Mouse (Mus musculus) limb, embryonic 15.5 days (tissue): ENCODE measurements at regions not wholly inside any gene's neighbourhood (a gene's known extent, or its start where the extent isn't known, plus 50 kb on each side); places are given as distances from the start of the nearest gene placed in this dataset.

Source experiments
- ATAC-seq: fragments of 200-750 bp; cut with Nextera tagmentation; 2 replicates; pipeline ENCODE4 v1.8.0; 2017; ENCODE audit warnings: low read depth, moderate TSS enrichment; ENCODE audit not compliant: insufficient number of reproducible peaks, low FRiP score, low TSS enrichment
- H3K27ac ChIP-seq: fragments of 300-500 bp; sonication (generic); 2 replicates; pipeline ENCODE4 v1.5.1; 2015; ENCODE audit warnings: moderate library complexity, mild to moderate bottlenecking, inconsistent platforms
- H3K27me3 ChIP-seq: fragments of 300-500 bp; sonication (generic); 2 replicates; pipeline ENCODE4 v1.6.1; 2015; ENCODE audit warnings: inconsistent platforms
- H3K36me3 ChIP-seq: fragments of 300-500 bp; sonication (generic); 2 replicates; pipeline ENCODE4 v1.6.1; 2015; ENCODE audit warnings: inconsistent platforms
- H3K4me1 ChIP-seq: fragments of 300-500 bp; sonication (generic); 2 replicates; pipeline ENCODE4 v1.6.1; 2015; ENCODE audit warnings: inconsistent platforms
- H3K4me2 ChIP-seq: fragments of 300-500 bp; sonication (generic); 2 replicates; pipeline ENCODE4 v1.6.1; 2015; ENCODE audit warnings: mild to moderate bottlenecking, inconsistent platforms
- H3K4me3 ChIP-seq: fragments of 300-500 bp; sonication (generic); 2 replicates; pipeline ENCODE4 v1.5.1; 2015; ENCODE audit warnings: mild to moderate bottlenecking, inconsistent platforms
- H3K9ac ChIP-seq: fragments of 300-500 bp; sonication (generic); 2 replicates; pipeline ENCODE4 v1.6.1; 2015; ENCODE audit warnings: inconsistent platforms
- H3K9me3 ChIP-seq: fragments of 300-500 bp; sonication (generic); 2 replicates; pipeline ENCODE4 v1.6.1; 2016; ENCODE audit warnings: inconsistent platforms
- WGBS: fragments of 180-500 bp; shearing (Covaris S2); methylation state at CpG from one replicate; pipeline ENCODE4 v1.1.7; 2015; 5-methylcytosine and 5-hydroxymethylcytosine counted together

GRCm38 (mm10) chr13:115990591-115990990, 318.9 kb downstream of the Isl1 start:
- H3K4me3 ChIP-seq = no peak overlapping the region
- no peak for ATAC-seq
- WGBS = 73% methylated on average over 3 of the region's 3 CpGs
- H3K27me3 ChIP-seq = no peaks in the 10 kb centered on the region
- no peak overlapping the region for H3K27ac ChIP-seq
- H3K4me1 ChIP-seq = no peaks in the 10 kb centered on the region
- H3K4me2 ChIP-seq = no peak overlapping the region
- H3K9me3 ChIP-seq = no peaks in the 10 kb centered on the region
- H3K36me3 ChIP-seq = no peaks in the 10 kb centered on the region
- H3K9ac ChIP-seq = no peak overlapping the region

- Histone ChIP-seq H3K4me1 (no peaks in the 10 kb centered on the region), H3K9me3 (no peaks in the 10 kb centered on the region), H3K4me2 (no peak overlapping the region), H3K4me3 (no peak overlapping the region), H3K9ac (no peak overlapping the region), H3K27me3 (no peaks in the 10 kb centered on the region), H3K27ac (no peak overlapping the region), H3K36me3 (no peaks in the 10 kb centered on the region)
- ATAC-seq = 0 out of 2 replicates have a peak, but pooled peaks have one; percentile 35
These were observed 320.4 kb downstream of the Isl1 start for GRCm38 (mm10) chr13:115989091-115989490.

- H3K9me3 ChIP-seq = no peaks in the 10 kb centered on the region
- no peak overlapping the region for H3K4me2 ChIP-seq
- no peak overlapping the region for H3K27ac ChIP-seq
- no peaks in the 10 kb centered on the region for H3K4me1 ChIP-seq
- no peaks in the 10 kb centered on the region for H3K27me3 ChIP-seq
- 88% methylated on average over 2 of the region's 2 CpGs for WGBS
- ATAC-seq = no peak
- no peak overlapping the region for H3K9ac ChIP-seq
- H3K36me3 ChIP-seq = no peaks in the 10 kb centered on the region
- H3K4me3 ChIP-seq = no peak overlapping the region
These were observed 323.2 kb downstream of the Isl1 start for GRCm38 (mm10) chr13:115986282-115986681.

GRCm38 (mm10) chr13:115985715-115986114, 323.8 kb downstream of the Isl1 start:
- Histone ChIP-seq H3K4me3 (no peak overlapping the region), H3K4me1 (no peaks in the 10 kb centered on the region), H3K9me3 (no peaks in the 10 kb centered on the region), H3K27me3 (no peaks in the 10 kb centered on the region), H3K9ac (no peak overlapping the region), H3K27ac (no peak overlapping the region), H3K36me3 (no peaks in the 10 kb centered on the region), H3K4me2 (no peak overlapping the region)
- 87% methylated on average over 3 of the region's 3 CpGs for WGBS
- no peak for ATAC-seq

- Histone ChIP-seq H3K27ac (no peak overlapping the region), H3K27me3 (no peaks in the 10 kb centered on the region)
- WGBS = 37% methylated on average over 3 of the region's 3 CpGs
These were observed 331.6 kb downstream of the Isl1 start for GRCm38 (mm10) chr13:115977890-115978203.

GRCm38 (mm10) chr13:115977118-115977889, 332.2 kb downstream of the Isl1 start:
- ATAC-seq = no peak
- Histone ChIP-seq H3K9ac (no peak overlapping the region), H3K4me2 (no peak overlapping the region), H3K27me3 (no peaks in the 10 kb centered on the region), H3K4me1 (no peaks in the 10 kb centered on the region), H3K36me3 (no peaks in the 10 kb centered on the region), H3K27ac (no peak overlapping the region), H3K4me3 (no peak overlapping the region), H3K9me3 (no peaks in the 10 kb centered on the region)
- WGBS = 47% methylated on average over 7 of the region's 7 CpGs

More at GRCm38 (mm10) chr13:115977890-115978203, 331.6 kb downstream of the Isl1 start:
- H3K4me3 ChIP-seq = no peak overlapping the region
- no peaks in the 10 kb centered on the region for H3K36me3 ChIP-seq
- H3K4me1 ChIP-seq = no peaks in the 10 kb centered on the region
- H3K9ac ChIP-seq = no peak overlapping the region
- no peaks in the 10 kb centered on the region for H3K9me3 ChIP-seq
- ATAC-seq = no peak
- H3K4me2 ChIP-seq = no peak overlapping the region
